8 mouse cellular contexts compared by ENCODE assay signal in the genomic region with DNA sequence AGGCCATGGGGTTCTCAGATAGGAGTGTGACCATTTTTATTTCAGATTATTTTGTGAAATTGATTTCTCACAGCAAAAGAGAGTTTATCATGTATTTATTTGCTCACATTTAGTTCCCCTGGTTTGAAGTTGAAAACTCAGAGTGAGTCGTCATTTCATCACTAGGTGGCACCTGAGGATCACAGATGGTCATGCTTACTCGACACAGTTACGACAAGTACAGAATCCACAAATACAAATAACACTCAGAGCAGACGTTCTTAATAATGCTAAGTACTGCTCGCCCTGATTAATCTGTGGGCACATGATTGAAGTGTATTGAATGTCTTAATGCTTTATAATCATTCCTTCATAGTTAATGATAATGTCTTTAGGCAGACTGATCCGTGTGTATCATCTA. TPM values are rescaled to one million over a fixed set of nuclear protein-coding genes. Genes with fewer than 3 reads are reported as not detected.
DNase-seq lines count a peak whose midpoint lies in the region; ATAC-seq and TF ChIP-seq lines count a peak whose summit lies in the region.

No protein-coding gene starts in this region.

- DNase-seq in heart, adult 18-20 months, result peak; percentile 15 to 24
- DNase-seq in heart, postnatal 4 days, result no peak
- peak; percentile 17 for DNase-seq in lung, postnatal 0 days (ENCODE audit: low spot score)
- DNase-seq in lung, postnatal 10 days, result no peak
- DNase-seq in NIH3T3 (ENCODE audit: low read depth), result peak; percentile 22
- peak; percentile 22 for DNase-seq in retina, adult 2 months (ENCODE audit: low read depth, low spot score)
- no peak for DNase-seq in Muller cell, postnatal 12 days (ENCODE audit: inconsistent ontology term)

- TF ChIP-seq CTCF in lung, postnatal 0 days (IDR thresholded peaks at IDR 0.05), result peak; percentile 62

- no peak overlapping the region for H3K4me2 ChIP-seq in lung, postnatal 0 days (replicated peaks; ENCODE audit: low read depth, low read length)

- no peak for ATAC-seq in lung, postnatal 0 days
- no peak for ATAC-seq in erythroid progenitor cell, adult 5-6 weeks (replicated peaks; ENCODE audit: low FRiP score, poor library complexity, severe bottlenecking)

- H3K36me3 ChIP-seq in lung, postnatal 0 days (ENCODE audit: insufficient read depth, low read length), result no peaks in the 10 kb centered on the region

- no peaks in the 10 kb centered on the region for H3K27me3 ChIP-seq in lung, postnatal 0 days (replicated peaks; ENCODE audit: insufficient read depth, low read length)

- H3K9me3 ChIP-seq in lung, postnatal 0 days (ENCODE audit: low read length), result no peaks in the 10 kb centered on the region

- no peak overlapping the region for H3K4me3 ChIP-seq in lung, postnatal 0 days (ENCODE audit: low read depth, low read length)

- no peak for TF ChIP-seq EP300 in lung, postnatal 0 days (IDR thresholded peaks at IDR 0.05)

- no peaks in the 10 kb centered on the region for H3K4me1 ChIP-seq in lung, postnatal 0 days (ENCODE audit: insufficient read depth, low read depth, low read length)

- no peak overlapping the region for H3K27ac ChIP-seq in lung, postnatal 0 days (ENCODE audit: low read length)

- WGBS in lung, postnatal 0 days, result 47% methylated on average over 6 of the region's 6 CpGs

- H3K9ac ChIP-seq in lung, postnatal 0 days (replicated peaks; ENCODE audit: low read depth), result no peak overlapping the region

RNA-seq across cellular contexts. Expression of a gene that starts 8.3 kb away (rescaled TPM):
- total RNA-seq in heart, adult 18-20 months (2021), result 10 to 100 TPM; 52.7 to 58.9 TPM
- 10 to 100 TPM; 69.6 to 76.0 TPM for total RNA-seq in heart, postnatal 4 days (2021)
- 14.5 and 16.4 TPM in 2 replicates for polyA plus RNA-seq in lung, postnatal 0 days (2015; fragmentation: Nextera tagmentation; extraction: Ambion mirVana)
- 29.2 and 53.7 TPM in 2 replicates for total RNA-seq in erythroid progenitor cell, adult 5-6 weeks (2015; ENCODE audit: low replicate concordance)
- total RNA-seq in erythroid progenitor cell, adult 5-6 weeks (2017; ENCODE audit: low replicate concordance), result 33.8 and 34.4 TPM in 2 replicates

Comparison
In these comparisons a context has a peak if more than half of its experiments do, and no peak if none do; other contexts are left out.
1. DNase-seq: peak in heart, adult 18-20 months (2 of 2), lung, postnatal 0 days (single experiment), NIH3T3 (single experiment) and retina, adult 2 months (single experiment); none in heart, postnatal 4 days (single experiment), lung, postnatal 10 days (single experiment) and Muller cell, postnatal 12 days (single experiment).